Mouse (Mus musculus): ENCODE measurements at regions not wholly inside any gene's neighbourhood (a gene's known extent, or its start where the extent isn't known, plus 50 kb on each side); places are given as distances from the start of the nearest gene placed in this dataset.

GRCm38 (mm10) chr4:53261556-53262140, 102.0 kb upstream of the Abca1 start:
- Histone ChIP-seq H3K4me1 (ENCODE audit: control insufficient read depth in 1 of 2, insufficient read depth in 2 of 2) (no peaks in the 10 kb centered on the region), H3K4me2 (ENCODE audit: insufficient read depth, low read depth, poor library complexity, severe bottlenecking) (no peak overlapping the region), H3K27me3 (replicated peaks) (no peaks in the 10 kb centered on the region), H3K9me3 (replicated peaks; ENCODE audit: low read length) (no peaks in the 10 kb centered on the region), H3K4me3 (replicated peaks in 1 of 3; ENCODE audit: low read depth in 2 of 3, low read length in 2 of 3, poor library complexity in 1 of 3) (no peak overlapping the region), H3K36me3 (replicated peaks in 1 of 2; ENCODE audit: control insufficient read depth in 1 of 2, insufficient read depth in 1 of 2, low read length in 1 of 2) (no peaks in the 10 kb centered on the region), H3K27ac (ENCODE audit: insufficient read depth, low read depth) (no peak overlapping the region), H3K9ac (ENCODE audit: insufficient read depth, low read depth) (no peak overlapping the region), H3K79me2 (replicated peaks; ENCODE audit: control insufficient read depth, extremely low read depth, insufficient read depth, poor library complexity, severe bottlenecking) (no peaks in the 10 kb centered on the region)
- no peak for DNase-seq (ENCODE audit: extremely low read depth)
- in situ Hi-C loops (cut with MboI; ENCODE audit: low pct_ligation_motif_present, low pct_unique_long_range_greater_than_20kb, low sequenced_read_pairs) (no loop called here), dilution Hi-C loops (cut with MboI; ENCODE audit: extremely low pct_ligation_motif_present, extremely low pct_unique_long_range_greater_than_20kb, low sequenced_read_pairs) (no loop called here)
- TF ChIP-seq CTCF (conservative IDR thresholded peaks at IDR 0.05 in 1 of 2, IDR thresholded peaks at IDR 0.05 in 1 of 2; ENCODE audit: low read depth in 2 of 2, low read length in 2 of 2) (no peak), HCFC1 (IDR thresholded peaks at IDR 0.05; ENCODE audit: low read depth, low read length) (no peak), MAZ (IDR thresholded peaks at IDR 0.05; ENCODE audit: low read depth, low read length) (no peak), JUND (conservative IDR thresholded peaks at IDR 0.05; ENCODE audit: low read depth, low read length) (no peak), E2F4 (IDR thresholded peaks at IDR 0.05; ENCODE audit: insufficient replicate concordance, low read depth, low read length) (no peak), TCF12 (IDR thresholded peaks at IDR 0.05; ENCODE audit: low read depth, low read length) (no peak), BHLHE40 (IDR thresholded peaks at IDR 0.05; ENCODE audit: low read depth, low read length) (no peak), RCOR1 (conservative IDR thresholded peaks at IDR 0.05; ENCODE audit: low read depth, low read length) (no peak), POLR2AphosphoS2 (IDR thresholded peaks at IDR 0.05; ENCODE audit: low read depth, low read length) (no peak), NELFE (IDR thresholded peaks at IDR 0.05; ENCODE audit: low read depth, low read length) (no peak), KAT2A (IDR thresholded peaks at IDR 0.05; ENCODE audit: insufficient replicate concordance, low read length) (no peak), GABPA (IDR thresholded peaks at IDR 0.05; ENCODE audit: insufficient replicate concordance, low read depth, low read length) (no peak), ETS1 (conservative IDR thresholded peaks at IDR 0.05; ENCODE audit: low read depth, low read length) (no peak), MYC (IDR thresholded peaks at IDR 0.05; ENCODE audit: low read depth, low read length) (no peak), MAFK (IDR thresholded peaks at IDR 0.05; ENCODE audit: insufficient replicate concordance, low read length) (no peak), EP300 (IDR thresholded peaks at IDR 0.05; ENCODE audit: low read length) (no peak), USF2 (conservative IDR thresholded peaks at IDR 0.05; ENCODE audit: low read depth, low read length) (no peak), ZKSCAN1 (IDR thresholded peaks at IDR 0.05; ENCODE audit: borderline replicate concordance, low read depth, low read length) (no peak), CHD2 (IDR thresholded peaks at IDR 0.05; ENCODE audit: low read length) (no peak)

- H3K79me2 ChIP-seq (replicated peaks; ENCODE audit: control insufficient read depth, extremely low read depth, insufficient read depth, poor library complexity, severe bottlenecking) = no peaks in the 10 kb centered on the region
- H3K4me2 ChIP-seq (ENCODE audit: insufficient read depth, low read depth, poor library complexity, severe bottlenecking) = no peak overlapping the region
- no peak overlapping the region for H3K9ac ChIP-seq (ENCODE audit: insufficient read depth, low read depth)
- no peaks in the 10 kb centered on the region for H3K4me1 ChIP-seq (ENCODE audit: control insufficient read depth in 1 of 2, insufficient read depth in 2 of 2)
- in situ Hi-C loops (cut with MboI; ENCODE audit: low pct_ligation_motif_present, low pct_unique_long_range_greater_than_20kb, low sequenced_read_pairs) (no loop called here), dilution Hi-C loops (cut with MboI; ENCODE audit: extremely low pct_ligation_motif_present, extremely low pct_unique_long_range_greater_than_20kb, low sequenced_read_pairs) (no loop called here)
- TF ChIP-seq TCF12 (IDR thresholded peaks at IDR 0.05; ENCODE audit: low read depth, low read length) (no peak), MAZ (IDR thresholded peaks at IDR 0.05; ENCODE audit: low read depth, low read length) (no peak), MYC (IDR thresholded peaks at IDR 0.05; ENCODE audit: low read depth, low read length) (no peak), USF1 (IDR thresholded peaks at IDR 0.05; ENCODE audit: low read depth, low read length) (no peak), ELF1 (IDR thresholded peaks at IDR 0.05; ENCODE audit: low read depth, low read length) (no peak), TBP (conservative IDR thresholded peaks at IDR 0.05; ENCODE audit: low read depth, low read length) (no peak), CHD2 (IDR thresholded peaks at IDR 0.05; ENCODE audit: low read length) (no peak), EP300 (IDR thresholded peaks at IDR 0.05; ENCODE audit: low read length) (no peak), SIN3A (IDR thresholded peaks at IDR 0.05; ENCODE audit: low read length) (no peak)
- H3K27ac ChIP-seq (ENCODE audit: insufficient read depth, low read depth) = no peak overlapping the region
- no peaks in the 10 kb centered on the region for H3K9me3 ChIP-seq (replicated peaks; ENCODE audit: low read length)
- no peaks in the 10 kb centered on the region for H3K27me3 ChIP-seq (replicated peaks)
- H3K4me3 ChIP-seq (replicated peaks in 1 of 3; ENCODE audit: low read depth in 2 of 3, low read length in 2 of 3, poor library complexity in 1 of 3) = no peak overlapping the region
- H3K36me3 ChIP-seq (replicated peaks in 1 of 2; ENCODE audit: control insufficient read depth in 1 of 2, insufficient read depth in 1 of 2, low read length in 1 of 2) = no peaks in the 10 kb centered on the region
- no peak for DNase-seq (ENCODE audit: extremely low read depth)
Observed at GRCm38 (mm10) chr4:53258975-53259374, 99.3 kb upstream of the Abca1 start.
